Mouse (Mus musculus): ENCODE measurements around the gene Sec14l4. TPM values are rescaled to one million over a fixed set of nuclear protein-coding genes. Genes with fewer than 3 reads are reported as not detected.

The Sec14l4 gene
- total RNA-seq, 2 experiments from 2014 or later = 0.25 to 0.85 TPM

DNA sequence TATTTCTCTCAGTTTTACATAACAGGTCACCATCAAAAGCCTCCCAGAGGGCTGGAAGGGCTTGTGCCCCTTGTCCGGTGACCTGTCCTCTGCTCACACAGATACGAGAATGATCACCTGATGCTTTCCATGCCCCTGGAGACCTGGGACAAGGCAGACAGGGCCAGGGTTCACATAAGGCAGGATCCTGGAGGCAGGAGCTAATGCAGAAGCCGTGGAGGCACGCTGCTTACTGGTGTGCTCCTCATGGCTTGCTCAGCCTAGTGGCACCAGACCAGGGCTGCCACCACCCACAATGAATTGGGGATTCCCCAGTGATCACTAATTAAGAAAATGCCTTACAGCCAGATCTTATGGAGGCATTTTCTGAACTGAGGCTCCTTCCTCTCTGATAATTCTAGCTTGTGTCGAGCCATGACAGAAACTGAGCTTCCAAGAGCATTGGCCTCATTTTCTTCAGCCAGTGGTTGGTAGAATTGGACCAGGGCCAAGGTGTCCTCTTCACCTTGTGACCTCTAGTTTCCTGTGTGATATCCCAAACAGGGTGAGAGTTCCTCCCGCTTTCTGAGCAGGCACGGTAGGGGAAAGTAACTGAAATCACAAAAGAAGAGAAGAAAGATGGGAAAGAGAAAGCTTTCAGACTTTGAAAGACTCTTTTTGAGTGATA, 47.1 kb downstream of the Sec14l4 start:
- DNase-seq = no peak

DNA sequence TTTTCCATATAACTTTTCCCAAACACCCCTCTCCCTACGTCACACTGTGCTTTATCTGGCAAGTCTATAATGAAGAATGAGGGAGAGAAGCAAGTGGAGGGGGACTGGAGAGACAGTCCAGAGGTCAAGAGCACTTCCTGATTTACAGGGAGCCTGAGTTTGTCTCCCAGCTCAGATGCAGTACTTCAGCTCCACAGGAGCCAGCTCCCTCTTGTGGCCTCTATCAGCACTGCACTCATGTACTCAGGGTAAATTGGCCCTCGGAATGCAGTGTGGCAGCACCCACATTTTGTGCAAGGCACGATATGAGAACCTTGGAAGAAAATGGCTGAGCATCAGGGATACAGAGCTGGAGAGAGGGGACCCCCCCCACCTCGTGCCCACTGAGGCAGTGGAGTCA, 49.0 kb downstream of the Sec14l4 start:
- DNase-seq = peak; percentile 28 to 71

- DNase-seq = peak; percentile 58 to 81
Measured at GRCm38 (mm10) chr11:4083316-4084078, 52.2 kb downstream of the Sec14l4 start.

GRCm38 (mm10) chr11:4086246-4086645, 55.0 kb downstream of the Sec14l4 start:
- DNase-seq = no peak

DNA sequence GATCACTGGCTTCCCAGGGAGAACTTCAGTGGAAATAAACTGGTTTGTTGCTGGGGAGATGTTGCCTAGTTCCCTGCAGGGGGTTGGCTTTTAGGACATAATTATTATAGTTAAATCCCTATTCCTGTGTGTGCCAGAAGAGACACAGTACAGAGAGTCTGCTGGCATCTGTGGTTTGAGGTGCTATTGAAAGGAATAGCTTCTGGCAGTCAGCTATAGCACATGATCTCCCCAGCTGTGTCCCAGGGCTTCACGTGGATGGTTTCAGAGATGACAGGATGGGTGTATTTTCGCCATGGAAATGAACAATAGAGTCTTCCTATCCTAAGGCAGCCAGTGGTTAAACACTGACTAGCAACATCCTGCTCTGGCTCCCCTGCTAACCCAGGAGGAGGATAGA, 56.0 kb downstream of the Sec14l4 start:
- DNase-seq = no peak

- peak in 1 of 2 experiments; percentile 22 for DNase-seq
Measured at GRCm38 (mm10) chr11:4093459-4094377, 62.5 kb downstream of the Sec14l4 start.

DNA sequence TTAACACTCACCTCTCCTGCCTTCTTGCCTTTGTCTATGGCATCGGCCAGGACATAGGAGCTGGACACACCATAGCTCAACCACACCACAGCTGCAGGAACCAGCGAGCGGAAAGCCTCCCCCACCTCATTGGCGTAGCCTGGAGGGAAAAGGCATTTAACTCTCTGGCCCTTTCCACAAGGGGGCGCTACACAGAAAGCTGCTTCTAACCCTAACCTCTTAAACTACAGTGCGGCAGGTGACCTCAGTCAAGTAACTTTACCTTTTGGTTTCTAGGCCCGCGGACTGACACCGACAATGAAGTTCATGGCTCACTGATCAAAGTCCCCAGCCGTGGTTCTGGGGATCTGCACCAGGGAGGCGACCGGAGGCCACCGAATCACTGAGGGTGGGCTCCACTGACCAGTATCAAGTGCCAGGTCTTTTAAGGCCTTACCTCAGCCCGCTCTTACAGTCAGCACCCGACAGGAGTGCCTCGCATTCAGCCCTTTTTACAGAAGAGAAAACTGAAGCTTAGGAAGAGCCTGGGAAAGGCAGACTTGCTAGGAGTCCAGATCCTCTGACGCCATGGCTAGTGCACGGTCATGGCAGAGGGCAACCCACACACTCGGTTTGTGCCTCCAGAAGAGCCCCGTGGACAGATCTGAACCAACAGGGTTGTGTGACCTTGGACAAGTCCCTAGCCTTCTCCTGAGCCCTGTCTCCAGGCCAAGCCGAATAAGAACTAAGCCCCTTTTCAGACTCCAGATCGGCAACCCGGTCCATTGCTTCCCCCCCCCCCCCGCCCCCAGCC, 63.3 kb downstream of the Sec14l4 start:
- peak; percentile 69 to 84 for DNase-seq

GRCm38 (mm10) chr11:4095171-4096053, 64.2 kb downstream of the Sec14l4 start, which contains the start of gene Mtfp1:
Gene Mtfp1 (minus strand): TSS chr11:4095445.
- DNase-seq = peak; percentile 79 to 82

DNA sequence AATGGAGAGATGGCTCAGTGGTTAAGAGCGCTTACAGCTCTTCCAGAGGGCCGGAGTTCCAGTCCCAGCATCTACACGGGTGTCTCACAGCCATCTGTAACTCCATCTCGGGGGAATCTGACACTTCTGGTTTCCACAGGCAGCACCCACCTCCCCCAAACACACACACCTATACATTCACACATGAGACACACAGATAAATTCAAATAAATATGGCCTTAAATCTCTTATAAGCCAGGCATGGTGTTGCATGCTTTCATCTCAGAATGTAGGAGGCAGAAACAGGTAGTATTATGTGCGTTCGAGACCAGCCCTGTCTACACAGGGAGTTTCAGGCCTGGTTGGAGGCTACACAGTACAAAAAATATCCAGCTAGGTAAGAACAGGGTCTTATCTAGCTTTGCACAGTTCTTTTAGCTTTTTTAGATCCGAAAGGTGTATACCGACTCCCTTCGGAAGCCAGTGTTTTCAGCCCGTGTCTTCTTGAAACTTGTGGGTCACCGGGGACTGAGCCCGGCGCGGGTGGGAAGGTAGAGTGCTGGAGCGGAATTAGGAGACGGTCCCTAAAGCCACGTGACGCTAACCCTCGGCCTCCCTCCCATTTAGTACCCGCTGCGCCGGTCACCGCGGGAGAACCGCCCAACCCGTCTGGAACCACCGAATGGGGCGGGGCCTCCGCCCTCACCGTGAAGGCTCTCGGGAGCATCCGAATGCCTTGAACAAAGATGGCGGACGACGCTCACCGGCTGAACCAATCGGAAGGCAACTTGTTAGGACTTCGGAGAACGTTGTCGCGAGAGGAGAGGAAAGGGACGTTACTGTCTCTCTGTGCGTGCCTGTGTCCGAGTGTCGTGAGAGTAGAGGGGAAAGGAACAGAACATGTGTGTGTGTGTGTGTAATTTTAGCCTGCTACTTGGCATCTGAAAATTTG, 65.1 kb downstream of the Sec14l4 start:
- DNase-seq = peak; percentile 98 to 99

DNA sequence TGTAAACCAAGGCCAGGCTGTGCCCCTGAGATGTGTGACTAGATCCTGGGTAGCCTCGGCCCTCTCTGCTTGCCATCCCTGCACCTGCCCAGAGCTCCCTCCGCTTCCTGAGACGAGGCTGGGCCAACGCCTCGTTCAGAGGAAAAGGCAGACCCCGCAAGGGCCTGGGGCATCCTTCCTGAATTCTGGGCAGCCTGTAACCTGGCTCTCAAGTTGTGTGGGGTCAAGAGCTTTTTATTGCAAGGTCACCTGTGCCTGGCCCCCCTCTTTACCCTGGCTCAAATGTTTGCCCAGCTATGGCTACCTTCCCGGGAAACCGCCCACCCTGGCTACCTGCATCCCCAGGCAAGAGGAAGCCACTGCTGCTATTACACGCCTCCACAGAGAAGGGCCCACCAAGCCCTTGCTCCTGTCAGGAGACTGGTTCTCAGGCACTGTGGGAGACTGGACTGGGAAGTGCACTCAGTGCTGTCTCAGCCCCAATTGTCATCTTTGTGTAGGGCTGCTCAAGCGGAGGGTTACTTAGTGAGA, 65.9 kb downstream of the Sec14l4 start:
- DNase-seq = no peak

Other genes starting within 250 kb of the Sec14l4 start
- gene Osbp2, start 167.6 kb upstream of the Sec14l4 start, total RNA-seq (2021) = 10 to 100 TPM; 17.9 to 20.3 TPM
- under 1 TPM; 0.55 to 0.64 TPM for gene 4921536K21Rik, start 136.4 kb upstream of the Sec14l4 start, total RNA-seq (2021)
- gene Dusp18, start 136.2 kb upstream of the Sec14l4 start, total RNA-seq (2021) = 10 to 100 TPM; 28.3 to 28.6 TPM
- gene Slc35e4, start 116.8 kb upstream of the Sec14l4 start, total RNA-seq (2021) = 1 to 10 TPM; 3.5 TPM
- gene Tcn2, start 99.3 kb upstream of the Sec14l4 start, total RNA-seq (2021) = 10 to 100 TPM; 37.9 to 50.5 TPM
- gene Pes1, start 67.5 kb upstream of the Sec14l4 start, total RNA-seq (2021) = 10 to 100 TPM; 27.4 to 27.6 TPM
- gene 4930556J24Rik, start 54.7 kb upstream of the Sec14l4 start, total RNA-seq (2021) = not detected
- gene Gal3st1, start 47.8 kb upstream of the Sec14l4 start, total RNA-seq (2021) = under 1 TPM; 0.15 to 0.23 TPM
- gene Sec14l3, start 33.4 kb downstream of the Sec14l4 start, total RNA-seq (2021) = 1 to 10 TPM in 1 of 2 experiments, not detected in 1; 6.2 TPM
- gene Mtfp1, start 64.0 kb downstream of the Sec14l4 start, total RNA-seq (2021) = 100 to 1,000 TPM; 133 to 172 TPM
- under 1 TPM; 0.44 to 0.87 TPM for gene Sec14l2, start 92.0 kb downstream of the Sec14l4 start, total RNA-seq (2021)
- gene Rnf215, start 103.7 kb downstream of the Sec14l4 start, total RNA-seq (2021) = 10 to 100 TPM; 11.6 to 13.5 TPM
- gene Ccdc157, start 128.8 kb downstream of the Sec14l4 start, total RNA-seq (2021) = 1 to 10 TPM; 3.5 to 5.2 TPM
- gene Sf3a1, start 128.9 kb downstream of the Sec14l4 start, total RNA-seq (2021) = 10 to 100 TPM; 33.4 to 38.3 TPM
- 10 to 100 TPM; 11.5 to 11.9 TPM for gene Tbc1d10a, start 155.3 kb downstream of the Sec14l4 start, total RNA-seq (2021)
- 1 to 10 TPM; 5.7 to 5.9 TPM for gene Castor1, start 186.8 kb downstream of the Sec14l4 start, total RNA-seq (2021)
- gene Osm, start 205.0 kb downstream of the Sec14l4 start, total RNA-seq (2021) = under 1 TPM in 1 of 2 experiments, not detected in 1; 0.15 TPM
- gene Lif, start 226.1 kb downstream of the Sec14l4 start, total RNA-seq (2021) = under 1 TPM; 0.10 TPM

Data from heart, adult 18-20 months (tissue).